ENCODE assay signal across 23 mouse cellular contexts in the genomic region with DNA sequence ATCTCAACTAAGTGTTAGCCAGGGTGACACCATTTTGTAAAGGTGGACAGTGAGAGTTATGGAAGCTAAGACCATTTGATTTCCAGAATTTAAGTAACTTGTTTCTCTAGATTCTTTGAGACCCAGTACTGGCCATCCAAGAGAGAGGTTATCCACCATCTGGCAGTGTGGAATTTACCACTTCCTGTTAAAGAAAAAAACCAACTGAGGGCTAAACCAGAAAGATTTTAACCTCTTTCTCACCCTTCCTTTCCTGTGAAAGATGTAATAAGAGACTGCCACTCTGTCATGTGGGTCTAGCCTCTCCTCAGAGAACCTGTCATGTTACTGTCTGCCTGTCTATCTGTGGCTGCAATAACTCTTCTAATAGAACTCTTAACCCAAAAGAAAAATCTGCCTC. TPM values are rescaled to one million over a fixed set of nuclear protein-coding genes. Genes with fewer than 3 reads are reported as not detected.
DNase-seq lines count a peak whose midpoint lies in the region; ATAC-seq and TF ChIP-seq lines count a peak whose summit lies in the region.
"Had no signal": no experiment of that assay in that cellular context is flagged by ENCODE, and none has a peak within 500 bp of the region (broad histone marks: within the 10 kb centered on the region; RNA-seq: fewer than 3 reads in every experiment).

No protein-coding gene starts in this region.

- no peak overlapping the region for H3K4me3 ChIP-seq in kidney, postnatal 0 days (replicated peaks; ENCODE audit: low read depth, low read length)
- no peak overlapping the region for H3K4me3 ChIP-seq in macrophage (ENCODE audit: inconsistent target)
- H3K4me3 ChIP-seq: embryonic facial prominence, embryonic 13.5 days; forebrain, embryonic 10.5 days; forebrain, embryonic 15.5 days; heart, embryonic 13.5 days; hindbrain, embryonic 12.5 days had no signal

- no peak for ATAC-seq in kidney, postnatal 0 days (replicated peaks; ENCODE audit: low FRiP score, low read depth)
- ATAC-seq in common myeloid progenitor, adult 5-6 weeks (replicated peaks; ENCODE audit: low read depth, poor library complexity, severe bottlenecking): peak; percentile 57
- ATAC-seq: forebrain, embryonic 15.5 days; hindbrain, embryonic 16.5 days; inflammation-experienced regulatory T-cells, adult 6 months; intestine, postnatal 0 days; Patski had no signal

- H3K9ac ChIP-seq in kidney, postnatal 0 days (ENCODE audit: low read depth, low read length): no peak overlapping the region
- H3K9ac ChIP-seq: embryonic facial prominence, embryonic 13.5 days; forebrain, embryonic 15.5 days; heart, embryonic 13.5 days; hindbrain, embryonic 12.5 days had no signal

- H3K79me2 ChIP-seq in macrophage (ENCODE audit: inconsistent target): no peaks in the 10 kb centered on the region

- H3K36me3 ChIP-seq in kidney, postnatal 0 days (ENCODE audit: insufficient read depth, low read length): no peaks in the 10 kb centered on the region
- no peaks in the 10 kb centered on the region for H3K36me3 ChIP-seq in macrophage (ENCODE audit: inconsistent target)
- H3K36me3 ChIP-seq: embryonic facial prominence, embryonic 13.5 days; forebrain, embryonic 10.5 days; forebrain, embryonic 15.5 days; heart, embryonic 13.5 days; hindbrain, embryonic 12.5 days had no signal

- H3K27me3 ChIP-seq in kidney, postnatal 0 days (ENCODE audit: insufficient read depth, low read length): no peaks in the 10 kb centered on the region
- H3K27me3 ChIP-seq: embryonic facial prominence, embryonic 13.5 days; forebrain, embryonic 15.5 days; heart, embryonic 13.5 days; hindbrain, embryonic 12.5 days; Patski had no signal

- no peak overlapping the region for H3K4me2 ChIP-seq in kidney, postnatal 0 days (ENCODE audit: low read length)
- H3K4me2 ChIP-seq: embryonic facial prominence, embryonic 13.5 days; forebrain, embryonic 15.5 days; heart, embryonic 13.5 days; hindbrain, embryonic 12.5 days had no signal

- H3K27ac ChIP-seq in kidney, postnatal 0 days: no peak overlapping the region
- H3K27ac ChIP-seq in macrophage: 0 out of 2 replicates have a peak overlapping the region, but pooled peaks have one; percentile 18
- H3K27ac ChIP-seq: embryonic facial prominence, embryonic 13.5 days; forebrain, embryonic 10.5 days; forebrain, embryonic 15.5 days; heart, embryonic 13.5 days; hindbrain, embryonic 12.5 days had no signal

- TF ChIP-seq CTCF in kidney, postnatal 0 days (IDR thresholded peaks at IDR 0.05; ENCODE audit: low read depth): no peak

- no peaks in the 10 kb centered on the region for H3K9me3 ChIP-seq in kidney, postnatal 0 days (replicated peaks; ENCODE audit: low read length)
- H3K9me3 ChIP-seq: embryonic facial prominence, embryonic 13.5 days; forebrain, embryonic 10.5 days; forebrain, embryonic 15.5 days; heart, embryonic 13.5 days; hindbrain, embryonic 12.5 days had no signal

- peaks cover 11% of the 10 kb centered on the region for H3K4me1 ChIP-seq in kidney, postnatal 0 days (replicated peaks; ENCODE audit: insufficient read depth, low read length)
- H3K4me1 ChIP-seq: hindbrain, embryonic 12.5 days had no signal

- DNase-seq in kidney, postnatal 0 days (ENCODE audit: low spot score): peak; percentile 42
- no peak for DNase-seq in kidney, postnatal 36 days
- peak; percentile 91 for DNase-seq in 416B (ENCODE audit: low read depth)
- no peak for DNase-seq in cerebellum, adult 8-10 months
- no peak for DNase-seq in gastrocnemius, adult 8-10 months (ENCODE audit: low spot score in 2 of 2)
- no peak for DNase-seq in lung, postnatal 36 days
- DNase-seq: adrenal gland, adult 2 months; adrenal gland, postnatal 25 days; cerebellum, adult 2 months; cerebellum, postnatal 14 days; gastrocnemius, postnatal 25 days; heart, postnatal 36 days had no signal

RNA-seq across cellular contexts. Expression of a gene that starts 15.9 kb away (rescaled TPM):
- polyA plus RNA-seq in kidney, postnatal 0 days (2015; fragmentation: Nextera tagmentation; extraction: Ambion mirVana): 36.5 and 45.5 TPM in 2 replicates
- total RNA-seq in common myeloid progenitor, adult 5-6 weeks (2017): 46.7 and 57.4 TPM in 2 replicates
- total RNA-seq in macrophage (2018; cell fraction: chromatin; rRNA removed): 100 to 1,000 TPM in 3 of 26 experiments, 10 to 100 TPM in 23; 14.3 to 109 (median 64.6) TPM
- 10 to 100 TPM in 19 of 26 experiments, 1 to 10 TPM in 7; 4.5 to 18.4 (median 13.5) TPM for total RNA-seq in macrophage (2018; cell fraction: cytosol; rRNA removed)
- total RNA-seq in macrophage (2018; cell fraction: nucleus; rRNA removed): 10 to 100 TPM in 25 of 26 experiments, 1 to 10 TPM in 1; 7.4 to 72.9 (median 29.9) TPM
- 12.2 to 24.7 TPM (median 16.2 TPM) in 3 replicates for polyA plus RNA-seq in macrophage (2018)
- total RNA-seq in gastrocnemius, adult 8-10 months (2022): 100 to 1,000 TPM; 187 to 196 (median 195) TPM

RNA-seq across cellular contexts. Expression of a gene that starts 26.6 kb away (rescaled TPM):
- 70.2 and 74.7 TPM in 2 replicates for polyA plus RNA-seq in kidney, postnatal 0 days (2015; fragmentation: Nextera tagmentation; extraction: Ambion mirVana)
- total RNA-seq in common myeloid progenitor, adult 5-6 weeks (2017): 0.92 and 1.6 TPM in 2 replicates
- 100 to 1,000 TPM in 7 of 26 experiments, 10 to 100 TPM in 18, 1 to 10 TPM in 1; 9.6 to 345 (median 38.2) TPM for total RNA-seq in macrophage (2018; cell fraction: chromatin; rRNA removed)
- 100 to 1,000 TPM in 7 of 26 experiments, 10 to 100 TPM in 19; 41.3 to 309 (median 83.1) TPM for total RNA-seq in macrophage (2018; cell fraction: cytosol; rRNA removed)
- 100 to 1,000 TPM in 13 of 26 experiments, 10 to 100 TPM in 13; 32.6 to 727 (median 100) TPM for total RNA-seq in macrophage (2018; cell fraction: nucleus; rRNA removed)
- polyA plus RNA-seq in macrophage (2018): 44.2 to 693 TPM (median 52.7 TPM) in 3 replicates
- total RNA-seq in gastrocnemius, adult 8-10 months (2022): 10 to 100 TPM; 13.4 to 23.7 (median 18.1) TPM

Comparison
In these comparisons a context has a peak if more than half of its experiments do, and no peak if none do; other contexts are left out.
1. DNase-seq: peak in kidney, postnatal 0 days (single experiment) and 416B (single experiment); none in kidney, postnatal 36 days (0 of 2), cerebellum, adult 8-10 months (single experiment), gastrocnemius, adult 8-10 months (0 of 2) and lung, postnatal 36 days (single experiment).